Mouse (Mus musculus): Measurements from ENCODE around the gene Dusp1.

Gene Dusp1

DNA sequence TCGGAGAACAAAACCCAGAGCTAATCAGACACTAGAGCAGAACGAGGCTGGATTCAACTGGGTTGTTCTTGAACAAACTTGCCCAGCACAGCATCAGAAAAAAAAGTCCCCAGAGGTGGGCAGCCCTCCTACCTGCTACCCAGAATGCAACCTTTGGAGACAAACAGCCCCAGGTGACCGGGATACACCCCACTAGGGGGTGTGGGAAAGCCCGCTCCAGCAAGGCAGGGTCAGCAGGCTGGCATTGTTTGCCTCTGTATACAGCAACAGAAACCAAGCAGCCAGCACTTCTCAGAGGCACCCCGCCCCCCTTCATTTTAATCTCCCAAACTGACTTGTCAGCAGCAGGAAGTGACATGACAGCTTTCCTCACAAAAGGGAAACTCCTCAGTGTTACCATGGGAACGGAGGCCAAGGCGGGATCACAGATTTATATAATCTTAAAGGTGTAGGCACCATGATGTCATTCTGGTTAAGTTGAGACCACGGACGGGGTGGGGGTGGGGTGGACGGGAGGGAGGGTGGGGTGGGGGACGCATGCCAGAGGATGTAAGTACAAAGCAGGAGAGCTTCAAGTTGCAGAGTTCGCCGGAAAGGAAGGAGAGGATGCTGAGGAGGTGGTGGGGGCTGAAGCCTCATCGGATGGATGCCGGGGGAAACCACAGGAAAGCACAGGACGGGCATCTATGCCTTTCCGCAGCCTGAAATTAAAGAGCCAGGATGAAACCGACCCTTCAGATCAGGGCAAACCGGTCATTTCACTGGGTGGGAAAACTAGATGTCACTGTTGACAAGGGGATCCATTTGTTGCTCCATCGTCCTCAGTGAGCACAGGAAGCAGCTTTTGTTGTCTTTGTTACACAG, 58.9 kb downstream of the Dusp1 start:
- peak; percentile 62 for DNase-seq (ENCODE audit: low spot score)

DNA sequence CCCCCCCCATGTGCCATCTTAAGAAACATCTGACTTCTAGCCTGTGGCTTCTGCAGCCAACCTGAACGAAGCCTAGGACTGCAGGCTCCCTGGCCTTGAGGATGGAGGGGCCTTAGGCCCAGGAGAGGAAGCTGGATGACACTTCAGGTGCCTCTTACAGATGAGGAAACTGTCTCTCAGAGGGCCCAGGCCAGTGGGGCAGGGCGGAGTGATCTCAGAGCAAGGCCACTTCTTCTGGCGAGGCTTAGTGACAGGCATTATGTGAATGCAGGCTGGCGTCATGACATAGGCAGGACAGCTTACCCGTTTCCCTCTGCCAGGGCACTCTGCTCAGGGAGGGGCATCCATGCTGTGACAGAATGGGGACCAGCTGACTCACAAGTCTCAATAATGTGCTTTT, 60.1 kb downstream of the Dusp1 start:
- DNase-seq (ENCODE audit: low spot score): no peak

- DNase-seq (ENCODE audit: low spot score): no peak
These were observed 63.3 kb downstream of the Dusp1 start for GRCm38 (mm10) chr17:26498626-26499025.

DNA sequence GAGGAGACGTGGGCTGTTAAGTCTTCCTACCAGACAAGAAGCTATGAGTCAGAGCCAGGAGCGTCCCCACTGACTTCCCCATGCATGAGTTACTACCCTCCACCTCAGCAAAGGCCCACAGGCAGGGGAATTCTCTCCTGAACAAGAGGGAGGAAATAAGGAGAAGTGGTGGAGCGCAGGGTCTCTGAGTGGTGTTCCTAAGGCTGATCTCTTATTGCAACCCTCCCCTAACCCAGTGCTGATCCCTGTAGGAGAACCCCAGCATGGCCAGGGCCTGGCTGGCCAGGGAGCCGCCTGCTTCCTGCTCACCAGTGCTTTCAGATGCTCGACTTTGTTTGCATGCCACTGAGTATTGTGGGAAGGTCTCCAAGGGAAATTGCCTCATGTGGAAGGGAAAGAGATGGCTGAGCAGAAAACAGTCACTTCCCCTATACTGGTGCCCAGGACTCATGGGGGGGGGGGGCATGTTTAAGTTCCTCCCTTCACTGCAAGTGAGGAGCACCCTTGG, 64.5 kb downstream of the Dusp1 start:
- DNase-seq (ENCODE audit: low spot score): no peak

- DNase-seq (ENCODE audit: low spot score): no peak
These were observed 67.1 kb downstream of the Dusp1 start for GRCm38 (mm10) chr17:26494642-26495468.

GRCm38 (mm10) chr17:26492246-26492645, 69.7 kb downstream of the Dusp1 start:
- DNase-seq (ENCODE audit: low spot score): no peak

DNA sequence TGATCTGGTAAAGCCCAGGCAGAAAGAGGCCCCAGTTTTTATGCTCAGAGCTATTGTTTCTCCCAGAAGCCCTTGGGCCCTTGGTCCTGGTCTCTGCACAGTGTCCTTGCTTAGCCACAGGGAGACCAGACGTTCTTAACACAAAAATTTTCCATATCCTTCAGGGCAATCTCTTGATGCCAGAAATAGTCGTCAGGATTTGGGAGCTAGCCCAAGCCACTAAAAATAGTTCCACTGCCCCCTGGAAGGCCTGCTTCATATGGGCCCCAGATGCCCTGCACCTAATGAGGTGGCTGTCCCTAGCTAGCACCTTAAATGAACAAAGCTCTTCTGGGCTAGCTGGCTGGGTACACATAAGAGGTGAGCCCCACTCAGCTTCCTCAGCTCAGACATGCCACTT, 71.0 kb downstream of the Dusp1 start:
- DNase-seq (ENCODE audit: low spot score): no peak

DNA sequence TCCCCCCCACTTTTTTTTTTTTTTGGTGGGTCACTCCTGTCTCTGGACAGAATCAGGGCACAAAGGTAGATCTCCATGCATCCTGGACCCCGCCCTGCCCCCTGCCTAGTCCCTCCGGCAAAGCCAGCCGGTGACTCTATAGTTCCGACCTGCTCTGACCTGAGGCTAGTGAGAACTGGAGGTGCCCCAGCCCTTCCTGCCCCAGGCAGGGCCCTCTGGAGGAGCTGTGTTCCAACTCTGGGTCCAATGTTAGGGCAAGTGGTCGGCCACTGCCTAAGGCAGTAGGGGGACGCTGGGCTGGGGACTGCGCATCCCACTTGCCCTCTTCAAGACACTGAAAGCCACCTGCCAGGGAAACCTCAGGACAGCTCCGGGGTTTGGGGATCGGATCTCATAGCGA, 71.9 kb downstream of the Dusp1 start:
- DNase-seq (ENCODE audit: low spot score): no peak

DNA sequence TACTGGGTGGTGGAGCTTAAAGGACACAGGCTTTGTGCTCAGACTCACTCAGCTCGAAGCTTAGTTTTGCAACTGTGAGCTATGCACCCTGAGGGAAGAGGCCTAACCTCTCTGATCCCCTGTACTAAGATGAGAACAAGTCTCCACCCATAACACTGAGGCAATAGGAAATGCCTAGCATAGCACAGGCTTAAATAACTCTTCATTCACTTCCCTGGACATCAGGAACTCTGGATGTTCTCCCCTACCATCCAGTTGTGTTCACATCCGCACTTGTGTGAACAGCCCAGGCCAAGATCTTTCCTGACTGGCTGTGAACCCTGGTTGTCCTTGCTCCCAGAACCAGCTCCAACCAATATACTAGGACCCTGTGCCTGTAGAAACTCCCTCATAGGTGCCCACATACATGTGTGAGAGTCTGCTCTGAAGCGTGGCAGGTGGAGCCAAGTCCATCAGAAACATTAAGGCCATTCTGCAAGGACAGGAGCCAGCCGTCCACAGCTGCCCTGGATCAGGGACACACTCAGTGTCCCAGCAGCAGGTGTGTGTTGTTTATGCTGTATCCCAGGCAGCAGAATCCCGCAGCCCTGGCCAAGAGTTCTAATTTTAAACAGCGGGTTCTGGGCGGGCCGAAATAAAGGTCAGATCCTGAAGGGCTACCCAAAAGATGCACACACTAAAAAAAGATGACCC, 73.1 kb downstream of the Dusp1 start:
- no peak for DNase-seq (ENCODE audit: low spot score)

DNA sequence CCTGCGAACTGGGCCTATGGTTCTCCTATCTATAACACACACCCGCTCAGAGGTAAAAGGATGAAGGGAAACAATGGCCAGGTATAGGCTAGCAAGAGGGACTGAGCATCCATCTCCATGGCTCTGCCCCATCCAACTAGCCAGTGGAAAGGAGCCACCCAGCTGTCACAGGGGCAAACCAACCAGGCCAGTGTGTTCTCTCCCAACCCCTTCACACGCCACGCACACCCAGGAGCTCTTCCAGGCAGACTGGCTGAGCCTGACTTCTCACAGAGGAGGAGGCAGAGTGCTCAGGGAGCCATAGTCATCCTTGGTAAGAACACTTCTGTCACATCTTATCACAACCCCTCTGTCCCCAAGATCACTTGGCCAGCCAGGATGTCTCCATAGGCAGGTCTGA, 74.0 kb downstream of the Dusp1 start:
- no peak for DNase-seq (ENCODE audit: low spot score)

GRCm38 (mm10) chr17:26487266-26487665, 74.7 kb downstream of the Dusp1 start:
- DNase-seq (ENCODE audit: low spot score): no peak

- no peak for DNase-seq (ENCODE audit: low spot score)
These were observed 77.1 kb downstream of the Dusp1 start for GRCm38 (mm10) chr17:26484626-26485421.

- DNase-seq (ENCODE audit: low spot score): no peak
These were observed 81.0 kb downstream of the Dusp1 start for GRCm38 (mm10) chr17:26480956-26481355.

GRCm38 (mm10) chr17:26479619-26480018, 82.3 kb downstream of the Dusp1 start:
- no peak for DNase-seq (ENCODE audit: low spot score)

DNA sequence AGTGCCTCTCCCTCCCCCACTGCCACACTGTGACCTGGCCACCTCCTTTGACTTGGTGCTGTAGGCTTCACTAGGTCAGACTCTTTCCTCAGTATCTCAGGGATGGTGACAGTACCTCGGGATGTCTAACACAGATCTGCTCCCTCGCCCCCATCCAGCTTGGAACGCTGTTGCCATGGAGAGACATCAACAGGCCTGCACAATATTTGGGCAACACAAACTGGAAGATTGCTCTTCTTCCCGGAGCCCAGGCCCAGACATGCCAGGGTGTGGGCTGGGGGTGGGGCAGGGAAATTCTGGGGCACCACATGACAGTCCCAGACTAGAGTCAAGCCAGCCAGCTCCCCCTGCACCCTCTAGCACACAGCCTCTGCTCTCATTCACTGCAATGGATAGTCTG, 83.3 kb downstream of the Dusp1 start:
- DNase-seq (ENCODE audit: low spot score): no peak

DNA sequence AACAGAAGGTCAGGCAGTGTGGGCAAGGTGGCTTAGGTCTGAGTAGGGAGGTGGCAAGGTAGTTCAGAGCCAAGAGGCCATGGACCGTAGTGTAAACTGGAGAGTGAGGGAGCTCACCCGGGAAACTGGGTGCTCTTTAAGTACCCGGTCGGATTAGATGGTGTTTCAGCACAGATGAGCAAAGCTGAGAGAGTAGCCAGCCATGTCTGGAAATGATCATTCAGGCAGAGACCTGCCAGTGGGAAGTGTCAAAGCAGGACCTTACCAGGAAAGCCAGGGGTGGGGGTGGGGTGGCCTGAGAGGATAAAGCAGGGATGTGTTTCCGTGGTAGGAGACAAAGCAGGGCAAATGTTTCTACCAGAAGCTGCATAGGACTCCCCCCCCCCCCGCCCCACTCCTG, 85.1 kb downstream of the Dusp1 start:
- no peak for DNase-seq (ENCODE audit: low spot score)

GRCm38 (mm10) chr17:26468102-26468894, 93.6 kb downstream of the Dusp1 start:
- DNase-seq (ENCODE audit: low spot score): no peak

DNA sequence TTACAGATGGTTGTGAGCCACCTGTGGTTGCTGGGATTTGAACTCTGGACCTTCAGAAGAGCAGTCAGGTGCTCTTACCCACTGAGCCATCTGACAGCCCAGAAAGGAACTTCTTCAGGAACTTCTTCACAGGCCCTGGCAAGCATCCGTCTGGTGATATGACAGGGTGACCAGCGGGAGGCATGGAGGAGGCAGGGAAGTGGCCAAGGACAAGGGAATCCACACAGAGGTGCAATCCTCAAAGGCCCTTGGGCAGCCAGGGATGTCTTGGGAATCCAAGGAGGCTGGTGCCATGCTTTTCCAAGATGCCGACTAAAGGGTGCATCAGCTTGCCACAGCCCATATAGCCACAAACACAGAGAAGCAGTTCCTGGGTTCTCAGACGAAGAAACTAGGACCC, 94.3 kb downstream of the Dusp1 start:
- no peak for DNase-seq (ENCODE audit: low spot score)

GRCm38 (mm10) chr17:26466741-26467150, 95.2 kb downstream of the Dusp1 start:
- peak; percentile 61 for DNase-seq (ENCODE audit: low spot score)

DNA sequence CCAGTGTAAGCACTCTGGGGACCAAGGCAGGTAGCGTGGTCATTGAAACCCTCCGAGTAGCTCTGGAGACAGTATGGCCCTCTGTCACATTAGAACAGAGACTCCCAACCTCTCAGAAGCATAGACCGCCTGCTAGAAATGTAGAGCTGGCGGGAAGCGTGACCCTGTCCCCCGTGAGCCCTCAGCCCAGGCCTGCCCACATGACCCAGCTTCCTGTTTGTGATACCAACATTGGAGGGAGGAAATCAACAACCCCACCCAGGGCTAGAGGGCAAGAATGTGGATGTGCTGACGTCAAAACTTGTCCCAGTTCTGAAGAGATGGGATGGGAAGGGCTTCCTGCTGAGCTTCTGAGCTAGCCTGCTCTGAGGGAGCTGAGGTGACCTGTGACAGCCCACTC, 97.0 kb downstream of the Dusp1 start:
- no peak for DNase-seq (ENCODE audit: low spot score)

DNA sequence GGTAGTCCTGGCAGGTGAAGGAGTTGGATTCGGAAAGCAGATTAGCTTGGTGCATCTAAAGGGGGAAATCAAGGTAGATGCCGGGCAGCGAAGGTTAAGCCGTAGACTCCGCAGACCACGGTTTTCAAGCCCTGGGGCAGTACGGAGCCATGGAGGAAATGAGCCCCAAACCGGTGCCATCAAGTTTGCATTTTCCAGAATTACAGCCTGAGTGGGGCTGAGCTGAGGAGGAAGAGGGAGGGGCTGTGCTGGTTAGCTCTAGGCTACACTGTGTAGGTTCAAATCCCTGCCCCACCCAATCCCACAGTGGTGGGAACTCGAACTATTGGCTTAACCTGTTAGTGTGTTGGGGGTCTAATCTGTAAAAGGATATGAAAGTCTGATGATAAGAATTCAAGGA, 97.4 kb downstream of the Dusp1 start:
- DNase-seq (ENCODE audit: low spot score): no peak
